Mouse (Mus musculus) intestine, embryonic 15.5 days (tissue): Measurements from ENCODE around the gene Tmem259. TPM values are rescaled to one million over a fixed set of nuclear protein-coding genes. Genes with fewer than 3 reads are reported as not detected.

Experiments used
- ATAC-seq: fragments of 200-750 bp; cut with Nextera tagmentation; 2 replicates; pipeline ENCODE4 v1.8.0; 2017; ENCODE audit warnings: moderate TSS enrichment, moderate library complexity
- H3K27ac ChIP-seq: fragments of 300-500 bp; sonication (generic); 2 replicates; pipeline ENCODE4 v1.5.1; 2015; ENCODE audit warnings: mild to moderate bottlenecking, inconsistent platforms
- H3K27me3 ChIP-seq: fragments of 300-500 bp; sonication (generic); replicated peaks from 2 replicates; pipeline ENCODE4 v1.6.1; 2015; ENCODE audit warnings: inconsistent platforms
- H3K36me3 ChIP-seq: fragments of 300-500 bp; sonication (generic); 2 replicates; pipeline ENCODE4 v1.6.1; 2015; ENCODE audit warnings: inconsistent platforms
- H3K4me1 ChIP-seq: fragments of 300-500 bp; sonication (generic); replicated peaks from 2 replicates; pipeline ENCODE4 v1.6.1; 2015; ENCODE audit warnings: inconsistent platforms
- H3K4me2 ChIP-seq: fragments of 300-500 bp; sonication (generic); replicated peaks from 2 replicates; pipeline ENCODE4 v1.6.1; 2015; ENCODE audit warnings: mild to moderate bottlenecking, inconsistent platforms
- H3K4me3 ChIP-seq: fragments of 300-500 bp; sonication (generic); replicated peaks from 2 replicates; pipeline ENCODE4 v1.5.1; 2015; ENCODE audit warnings: inconsistent platforms
- H3K9ac ChIP-seq: fragments of 300-500 bp; sonication (generic); 2 replicates; pipeline ENCODE4 v1.6.1; 2015; ENCODE audit warnings: inconsistent platforms
- H3K9me3 ChIP-seq: fragments of 300-500 bp; sonication (generic); 2 replicates; pipeline ENCODE4 v1.6.1; 2016; ENCODE audit warnings: inconsistent platforms
- WGBS: fragments of 180-500 bp; shearing (Covaris S2); methylation state at CpG from one replicate; pipeline ENCODE4 v1.1.7; 2015; 5-methylcytosine and 5-hydroxymethylcytosine counted together
- polyA plus RNA-seq: library from polyadenylated mRNA; unstranded; fragments of >200 nt; fragmentation: Nextera tagmentation; extraction: Ambion mirVana; gene quantifications from 2 replicates; pipeline ENCODE4 v1.2.1, GENCODE M21; 2015

Tmem259 gene
- polyA plus RNA-seq, 1 experiment from 2014 or later, result 18.1 TPM

- Histone ChIP-seq H3K9me3 (no peaks in the 10 kb centered on the region), H3K4me3 (no peak overlapping the region), H3K27me3 (no peaks in the 10 kb centered on the region), H3K36me3 (no peaks in the 10 kb centered on the region), H3K27ac (no peak overlapping the region), H3K9ac (no peak overlapping the region), H3K4me2 (no peak overlapping the region), H3K4me1 (peaks cover 29% of the 10 kb centered on the region)
- ATAC-seq, result no peak
- WGBS, result 91% methylated on average over 12 of the region's 12 CpGs
Observed at GRCm38 (mm10) chr10:80022164-80022563, 38.0 kb upstream of the Tmem259 start.

- Histone ChIP-seq H3K4me1 (peaks cover 29% of the 10 kb centered on the region), H3K27ac (no peak overlapping the region), H3K27me3 (no peaks in the 10 kb centered on the region), H3K9me3 (no peaks in the 10 kb centered on the region), H3K4me2 (no peak overlapping the region), H3K4me3 (no peak overlapping the region), H3K36me3 (no peaks in the 10 kb centered on the region), H3K9ac (no peak overlapping the region)
- WGBS, result 77% methylated on average over 13 of the region's 13 CpGs
- no peak for ATAC-seq
Observed at GRCm38 (mm10) chr10:80021320-80021641, 37.2 kb upstream of the Tmem259 start.

- peak overlapping the region; percentile 43 for H3K9ac ChIP-seq
- 82% methylated on average over 18 of the region's 18 CpGs for WGBS
- no peaks in the 10 kb centered on the region for H3K36me3 ChIP-seq
- 0 out of 2 replicates have a peak, but pooled peaks cover under 1% of the 10 kb centered on the region for H3K27me3 ChIP-seq
- H3K27ac ChIP-seq, result no peak overlapping the region
- H3K4me3 ChIP-seq, result no peak overlapping the region
- no peaks in the 10 kb centered on the region for H3K9me3 ChIP-seq
- H3K4me1 ChIP-seq, result peaks cover 27% of the 10 kb centered on the region
- peak overlapping the region; percentile 53 for H3K4me2 ChIP-seq
- ATAC-seq, result no peak
Observed at GRCm38 (mm10) chr10:80020603-80021319, 36.6 kb upstream of the Tmem259 start.

- Histone ChIP-seq H3K9me3 (no peaks in the 10 kb centered on the region), H3K27me3 (0 out of 2 replicates have a peak, but pooled peaks cover 4% of the 10 kb centered on the region), H3K4me2 (peak overlapping the region; percentile 53), H3K4me1 (peaks cover 22% of the 10 kb centered on the region), H3K36me3 (no peaks in the 10 kb centered on the region), H3K27ac (0 out of 2 replicates have a peak overlapping the region, but pooled peaks have one; percentile 13), H3K9ac (peak overlapping the region; percentile 43), H3K4me3 (peak overlapping the region; percentile 28)
- ATAC-seq, result no peak
- WGBS, result 47% methylated on average over 11 of the region's 11 CpGs
Observed at GRCm38 (mm10) chr10:80020191-80020590, 36.1 kb upstream of the Tmem259 start.

GRCm38 (mm10) chr10:80019471-80020131 is 35.5 kb upstream of the Tmem259 start:
- peak overlapping the region; percentile 28 for H3K4me3 ChIP-seq
- WGBS, result 19% methylated on average over 20 of the region's 20 CpGs
- H3K4me2 ChIP-seq, result peak overlapping the region; percentile 53
- H3K36me3 ChIP-seq, result no peaks in the 10 kb centered on the region
- peaks cover 9% of the 10 kb centered on the region for H3K27me3 ChIP-seq
- peak overlapping the region; percentile 43 for H3K9ac ChIP-seq
- no peaks in the 10 kb centered on the region for H3K9me3 ChIP-seq
- H3K4me1 ChIP-seq, result peaks cover 21% of the 10 kb centered on the region
- peak overlapping the region; percentile 40; the same call in 1 of the 2 replicates for H3K27ac ChIP-seq
- peak; percentile 60 for ATAC-seq

- ATAC-seq, result peak; percentile 78
- peak overlapping the region; percentile 36; the same call in 1 of the 2 replicates for H3K9ac ChIP-seq
- WGBS, result 2% methylated on average over 15 of the region's 15 CpGs
- H3K9me3 ChIP-seq, result no peaks in the 10 kb centered on the region
- no peak overlapping the region for H3K27ac ChIP-seq
- peak overlapping the region; percentile 53 for H3K4me2 ChIP-seq
- peak overlapping the region; percentile 12; the same call in 1 of the 2 replicates for H3K4me3 ChIP-seq
- peaks cover 17% of the 10 kb centered on the region for H3K27me3 ChIP-seq
- no peaks in the 10 kb centered on the region for H3K36me3 ChIP-seq
- peaks cover 18% of the 10 kb centered on the region for H3K4me1 ChIP-seq
Observed at GRCm38 (mm10) chr10:80018739-80019297, 34.7 kb upstream of the Tmem259 start.

- no peak for ATAC-seq
- H3K36me3 ChIP-seq, result no peaks in the 10 kb centered on the region
- WGBS, result 81% methylated on average over 14 of the region's 14 CpGs
- no peaks in the 10 kb centered on the region for H3K9me3 ChIP-seq
- peaks cover 27% of the 10 kb centered on the region for H3K27me3 ChIP-seq
- no peak overlapping the region for H3K4me3 ChIP-seq
- no peak overlapping the region; the same call in 1 of the 2 replicates for H3K4me2 ChIP-seq
- peaks cover 18% of the 10 kb centered on the region for H3K4me1 ChIP-seq
- 0 out of 2 replicates have a peak overlapping the region, but pooled peaks have one; percentile 13 for H3K27ac ChIP-seq
- no peak overlapping the region for H3K9ac ChIP-seq
Observed at GRCm38 (mm10) chr10:80017771-80018170, 33.6 kb upstream of the Tmem259 start.

- peaks cover 28% of the 10 kb centered on the region for H3K27me3 ChIP-seq
- WGBS, result 57% methylated on average over 3 of the region's 3 CpGs
- no peak overlapping the region for H3K4me2 ChIP-seq
- ATAC-seq, result no peak
- no peak overlapping the region for H3K27ac ChIP-seq
- H3K9ac ChIP-seq, result no peak overlapping the region
- H3K4me1 ChIP-seq, result peaks cover 18% of the 10 kb centered on the region
- no peaks in the 10 kb centered on the region for H3K9me3 ChIP-seq
- H3K4me3 ChIP-seq, result no peak overlapping the region
- no peaks in the 10 kb centered on the region for H3K36me3 ChIP-seq
Observed at GRCm38 (mm10) chr10:80017361-80017760, 33.2 kb upstream of the Tmem259 start.

- H3K9me3 ChIP-seq, result no peaks in the 10 kb centered on the region
- WGBS, result 84% methylated on average over 10 of the region's 10 CpGs
- H3K4me1 ChIP-seq, result peaks cover 18% of the 10 kb centered on the region
- no peaks in the 10 kb centered on the region for H3K36me3 ChIP-seq
- no peak overlapping the region for H3K27ac ChIP-seq
- H3K4me3 ChIP-seq, result peak overlapping the region; percentile 12; the same call in 1 of the 2 replicates
- peaks cover 28% of the 10 kb centered on the region for H3K27me3 ChIP-seq
- H3K9ac ChIP-seq, result no peak overlapping the region
- no peak overlapping the region for H3K4me2 ChIP-seq
- no peak for ATAC-seq
Observed at GRCm38 (mm10) chr10:80016931-80017330, 32.8 kb upstream of the Tmem259 start.

GRCm38 (mm10) chr10:80016511-80016910 is 32.4 kb upstream of the Tmem259 start, which contains the start of gene Arhgap45:
Arhgap45 (plus strand) TSS chr10:80016653.
- 66% methylated on average over 11 of the region's 11 CpGs for WGBS

GRCm38 (mm10) chr10:80015583-80015982 is 31.5 kb upstream of the Tmem259 start:
- H3K9ac ChIP-seq, result no peak overlapping the region
- H3K27ac ChIP-seq, result no peak overlapping the region
- H3K4me2 ChIP-seq, result no peak overlapping the region
- no peak for ATAC-seq
- no peaks in the 10 kb centered on the region for H3K9me3 ChIP-seq
- H3K4me1 ChIP-seq, result peaks cover 18% of the 10 kb centered on the region
- 80% methylated on average over 10 of the region's 10 CpGs for WGBS
- H3K36me3 ChIP-seq, result 0 out of 2 replicates have a peak, but pooled peaks cover 4% of the 10 kb centered on the region
- H3K27me3 ChIP-seq, result peaks cover 28% of the 10 kb centered on the region
- H3K4me3 ChIP-seq, result no peak overlapping the region

More at GRCm38 (mm10) chr10:80016511-80016910, 32.4 kb upstream of the Tmem259 start, which contains the start of gene Arhgap45:
- Histone ChIP-seq H3K36me3 (no peaks in the 10 kb centered on the region), H3K4me3 (peak within 1 kb of the TSS; percentile 12; the same call in 1 of the 2 replicates), H3K9me3 (no peaks in the 10 kb centered on the region), H3K4me1 (peaks cover 18% of the 10 kb centered on the region), H3K27me3 (peaks cover 28% of the 10 kb centered on the region), H3K9ac (no peak within 1 kb of the TSS), H3K4me2 (no peak within 1 kb of the TSS), H3K27ac (no peak within 1 kb of the TSS)
- no peak for ATAC-seq
